Mouse (Mus musculus) thymus, postnatal 0 days (tissue): Measurements from ENCODE around the gene Ifnl3. TPM values are rescaled to one million over a fixed set of nuclear protein-coding genes. Genes with fewer than 3 reads are reported as not detected.

Experiments used
- microRNA-seq: library from miRNA; unstranded; fragments of <30 nt; microRNA quantifications from one replicate; pipeline ENCODE4, GENCODE M21; 2016; ENCODE audit warnings: borderline number of aligned reads
- polyA plus RNA-seq: library from polyadenylated mRNA; unstranded; fragments of >200 nt; fragmentation: Nextera tagmentation; extraction: Ambion mirVana; gene quantifications from 2 replicates; pipeline ENCODE4 v1.2.1, GENCODE M21; 2015

Gene Ifnl3
- polyA plus RNA-seq, 1 experiment from 2014 or later: 0.34 TPM

Small RNA genes lying within 50 kb of the gene (microRNA-seq; reads per million reads assigned to microRNA genes)
- 1.2 reads per million for gene Mir7049

Other genes starting within 250 kb of the Ifnl3 start
- gene Eid2b, start 245.1 kb upstream of the Ifnl3 start, polyA plus RNA-seq: 7.5 and 8.5 TPM in 2 replicates
- not detected in 2 replicates for gene Selenov, start 231.7 kb upstream of the Ifnl3 start, polyA plus RNA-seq
- gene Dll3, start 220.6 kb upstream of the Ifnl3 start, polyA plus RNA-seq: 0.33 and 0.51 TPM in 2 replicates
- gene Timm50, start 210.8 kb upstream of the Ifnl3 start, polyA plus RNA-seq: 116 and 125 TPM in 2 replicates
- 73.3 and 80.4 TPM in 2 replicates for gene Supt5, start 184.1 kb upstream of the Ifnl3 start, polyA plus RNA-seq
- 1,689 and 1,723 TPM in 2 replicates for gene Rps16, start 172.2 kb upstream of the Ifnl3 start, polyA plus RNA-seq
- gene Plekhg2, start 150.2 kb upstream of the Ifnl3 start, polyA plus RNA-seq: 35.4 and 49.6 TPM in 2 replicates
- 70.6 and 72.0 TPM in 2 replicates for gene Zfp36, start 142.6 kb upstream of the Ifnl3 start, polyA plus RNA-seq
- 42.0 and 42.5 TPM in 2 replicates for gene Med29, start 130.1 kb upstream of the Ifnl3 start, polyA plus RNA-seq
- 59.3 and 64.0 TPM in 2 replicates for gene Paf1, start 129.9 kb upstream of the Ifnl3 start, polyA plus RNA-seq
- gene Gmfg, start 85.4 kb upstream of the Ifnl3 start, polyA plus RNA-seq: 777 and 920 TPM in 2 replicates
- gene Lrfn1, start 70.9 kb upstream of the Ifnl3 start, polyA plus RNA-seq: 0.86 and 1.1 TPM in 2 replicates
- gene Ifnl2, start 12.4 kb upstream of the Ifnl3 start, polyA plus RNA-seq: 0.30 TPM in 1 of 2 replicates, not detected in the other
- 0.27 and 1.1 TPM in 2 replicates for gene Sycn, start 18.0 kb downstream of the Ifnl3 start, polyA plus RNA-seq
- gene Nccrp1, start 24.4 kb downstream of the Ifnl3 start, polyA plus RNA-seq: 0.27 and 0.64 TPM in 2 replicates
- 10.5 and 10.9 TPM in 2 replicates for gene Samd4b, start 75.3 kb downstream of the Ifnl3 start, polyA plus RNA-seq
- 15.4 and 20.3 TPM in 2 replicates for gene Pak4, start 75.3 kb downstream of the Ifnl3 start, polyA plus RNA-seq
- 0.06 and 0.07 TPM in 2 replicates for gene Acp7, start 108.5 kb downstream of the Ifnl3 start, polyA plus RNA-seq
- 15.7 and 16.3 TPM in 2 replicates for gene Fbxo27, start 170.0 kb downstream of the Ifnl3 start, polyA plus RNA-seq
- gene Fbxo17, start 194.0 kb downstream of the Ifnl3 start, polyA plus RNA-seq: 3.8 and 6.3 TPM in 2 replicates
- 169 and 190 TPM in 2 replicates for gene Mrps12, start 219.0 kb downstream of the Ifnl3 start, polyA plus RNA-seq
- gene Sars2, start 219.2 kb downstream of the Ifnl3 start, polyA plus RNA-seq: 22.5 and 25.3 TPM in 2 replicates
- 0.26 and 0.45 TPM in 2 replicates for gene Ccer2, start 233.3 kb downstream of the Ifnl3 start, polyA plus RNA-seq
- gene Sirt2, start 243.9 kb downstream of the Ifnl3 start, polyA plus RNA-seq: 57.2 and 63.9 TPM in 2 replicates
- 70.0 and 74.9 TPM in 2 replicates for gene Nfkbib, start 244.7 kb downstream of the Ifnl3 start, polyA plus RNA-seq